Mouse (Mus musculus) splenic B cell, adult 2 months (primary cell): ENCODE results near the gene Prnd.

Experiments
- DNase-seq: peaks from one replicate; pipeline ENCODE4 v3.0.0-alpha.2; 2011; ENCODE audit warnings: low read depth, low spot score
- H3K27me3 ChIP-seq: 2 replicates; pipeline ENCODE4 v1.6.1; 2012; ENCODE audit warnings: mild to moderate bottlenecking, low read length, moderate library complexity, mixed read lengths; ENCODE audit not compliant: control insufficient read depth, poor library complexity, insufficient read depth, severe bottlenecking
- H3K36me3 ChIP-seq: 2 replicates; pipeline ENCODE4 v1.6.1; 2012; ENCODE audit warnings: mild to moderate bottlenecking, low read length, moderate library complexity, mixed read lengths; ENCODE audit not compliant: control insufficient read depth, poor library complexity, insufficient read depth, severe bottlenecking

Prnd gene

DNA sequence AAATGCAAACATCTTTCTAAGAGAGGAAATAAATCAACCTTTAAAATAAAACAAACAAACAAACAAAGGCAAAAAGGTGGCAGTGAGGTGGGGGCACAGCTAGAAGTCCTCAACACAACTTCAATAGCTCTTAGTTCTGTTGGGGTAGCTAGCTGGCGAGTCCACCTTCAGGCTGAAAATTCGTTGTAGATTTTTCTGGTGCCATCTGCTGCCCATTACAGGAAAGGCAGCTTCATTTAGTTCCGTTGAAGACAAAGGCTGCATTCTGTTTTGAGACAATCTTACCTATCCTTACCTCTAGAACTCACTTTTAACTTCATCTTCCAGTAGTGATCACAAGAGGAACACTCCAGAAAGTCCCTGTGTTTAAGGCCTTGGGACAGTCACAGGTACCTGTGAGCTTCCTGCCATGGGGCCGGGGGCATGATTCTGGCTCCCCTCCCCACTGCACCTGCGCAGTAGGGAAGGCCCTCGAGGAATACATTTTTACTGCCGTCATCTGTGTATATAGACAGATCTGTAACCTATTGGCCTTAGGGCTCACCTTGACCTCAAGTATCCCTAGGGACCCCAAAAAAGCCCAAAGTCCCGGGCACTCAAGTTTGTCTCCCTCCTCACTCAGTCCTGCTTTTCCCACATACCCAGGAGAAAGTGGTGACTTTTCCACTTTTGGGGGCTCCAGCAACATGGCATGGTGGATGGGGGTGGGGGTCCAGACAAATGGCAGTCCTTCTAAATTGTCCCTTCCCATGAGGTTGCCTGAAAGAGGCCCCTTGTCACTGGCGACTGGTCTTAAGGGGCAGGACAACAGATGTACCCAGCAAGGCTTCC lies 679 bp upstream of the Prnd start:
- Histone ChIP-seq H3K27me3 (no peaks in the 10 kb centered on the region), H3K36me3 (no peaks in the 10 kb centered on the region)
- peak; percentile 67 for DNase-seq

DNA sequence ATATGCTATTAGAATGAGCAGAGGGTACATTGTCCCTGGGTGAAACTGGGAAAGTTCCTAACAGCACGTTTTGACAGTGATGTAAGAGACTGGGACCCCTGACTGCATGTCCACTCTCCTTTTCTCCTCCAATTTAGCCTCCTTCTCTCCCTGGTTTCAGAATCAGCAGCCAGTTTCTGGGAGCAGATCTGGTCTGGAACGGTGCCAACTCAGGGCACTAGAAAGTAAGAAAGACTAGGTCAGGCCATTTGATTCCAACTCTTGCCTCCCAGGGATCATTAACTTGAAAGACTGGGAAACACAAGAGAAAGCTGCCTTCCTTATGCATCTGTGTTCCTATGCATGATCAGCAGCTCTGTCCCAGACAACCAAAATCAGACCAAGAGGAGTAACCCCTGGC lies 1.8 kb downstream of the Prnd start:
- no peaks in the 10 kb centered on the region for H3K27me3 ChIP-seq
- H3K36me3 ChIP-seq = no peaks in the 10 kb centered on the region
- DNase-seq = no peak

GRCm38 (mm10) chr2:131952961-131953538 lies 2.4 kb downstream of the Prnd start:
- no peaks in the 10 kb centered on the region for H3K36me3 ChIP-seq
- H3K27me3 ChIP-seq = no peaks in the 10 kb centered on the region
- peak; percentile 8 for DNase-seq

- no peaks in the 10 kb centered on the region for H3K36me3 ChIP-seq
- H3K27me3 ChIP-seq = no peaks in the 10 kb centered on the region
- no peak for DNase-seq
Observed at GRCm38 (mm10) chr2:131953711-131954110, 3.0 kb downstream of the Prnd start.

DNA sequence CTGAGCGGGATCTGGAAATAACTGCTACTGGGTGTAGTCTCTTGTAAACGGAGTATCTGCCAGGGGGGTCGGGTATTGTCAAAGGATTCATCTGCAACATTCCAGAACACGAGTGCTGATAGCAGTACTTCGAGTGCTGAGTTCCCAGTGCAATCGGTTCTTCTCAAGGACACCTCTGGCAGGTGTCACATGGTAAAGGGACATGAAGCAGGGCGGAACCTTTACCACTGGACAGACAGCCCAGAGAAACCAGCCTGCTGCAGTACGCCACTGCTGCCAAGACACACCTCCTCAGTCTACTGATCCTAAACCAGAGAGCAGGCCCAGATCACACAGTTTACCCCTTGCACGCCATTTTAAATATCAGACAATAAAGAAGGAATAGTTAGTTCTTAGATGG lies 4.2 kb downstream of the Prnd start:
- DNase-seq = no peak
- no peaks in the 10 kb centered on the region for H3K36me3 ChIP-seq
- H3K27me3 ChIP-seq = no peaks in the 10 kb centered on the region

- H3K27me3 ChIP-seq = no peaks in the 10 kb centered on the region
- DNase-seq = peak; percentile 41
- H3K36me3 ChIP-seq = no peaks in the 10 kb centered on the region
Observed at GRCm38 (mm10) chr2:131955264-131955663, 4.6 kb downstream of the Prnd start.

DNA sequence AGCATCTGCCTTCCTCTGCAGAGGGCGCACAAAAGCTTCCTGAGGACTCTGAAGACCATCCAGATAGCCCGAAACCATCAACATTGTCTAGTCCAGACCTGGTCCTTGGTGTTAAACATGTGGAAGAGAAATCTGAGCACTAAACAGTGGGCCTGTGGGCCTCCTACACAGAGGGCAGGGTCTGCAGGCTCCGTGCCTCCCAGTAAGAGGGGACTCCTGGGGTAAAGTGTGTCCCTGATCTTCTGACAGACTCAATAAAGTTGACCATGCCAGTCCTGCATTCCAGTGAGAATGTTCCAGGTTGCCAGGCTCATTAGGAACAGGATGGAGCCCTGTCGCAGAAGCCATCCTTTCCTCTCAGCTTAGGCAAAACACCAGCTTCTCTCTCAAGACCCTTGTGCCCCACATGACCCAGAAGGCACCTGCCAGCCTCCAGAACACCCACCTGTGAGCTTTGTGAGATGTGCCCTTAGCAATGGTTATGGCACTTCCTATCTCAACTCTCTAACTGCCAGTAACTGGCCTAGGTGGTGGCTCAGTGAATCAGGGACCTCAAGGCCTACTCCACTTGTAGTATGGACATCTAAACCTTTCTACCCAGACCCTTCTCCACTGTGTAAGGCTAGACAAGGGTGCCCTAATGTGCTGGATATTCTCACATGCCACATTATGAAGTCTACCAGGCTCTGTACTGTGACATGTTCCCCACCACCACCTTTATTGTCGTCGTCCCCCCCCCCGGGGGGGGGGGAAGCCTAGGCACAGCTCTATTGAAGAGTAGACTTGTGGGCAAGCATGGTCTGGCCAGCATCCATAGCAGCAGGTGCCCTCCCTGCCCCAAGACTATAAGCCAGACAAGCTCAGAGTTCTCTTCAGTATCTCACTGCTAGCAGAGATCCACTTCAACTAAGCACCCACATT lies 5.9 kb downstream of the Prnd start:
- no peak for DNase-seq
- Histone ChIP-seq H3K36me3 (no peaks in the 10 kb centered on the region), H3K27me3 (no peaks in the 10 kb centered on the region)

DNA sequence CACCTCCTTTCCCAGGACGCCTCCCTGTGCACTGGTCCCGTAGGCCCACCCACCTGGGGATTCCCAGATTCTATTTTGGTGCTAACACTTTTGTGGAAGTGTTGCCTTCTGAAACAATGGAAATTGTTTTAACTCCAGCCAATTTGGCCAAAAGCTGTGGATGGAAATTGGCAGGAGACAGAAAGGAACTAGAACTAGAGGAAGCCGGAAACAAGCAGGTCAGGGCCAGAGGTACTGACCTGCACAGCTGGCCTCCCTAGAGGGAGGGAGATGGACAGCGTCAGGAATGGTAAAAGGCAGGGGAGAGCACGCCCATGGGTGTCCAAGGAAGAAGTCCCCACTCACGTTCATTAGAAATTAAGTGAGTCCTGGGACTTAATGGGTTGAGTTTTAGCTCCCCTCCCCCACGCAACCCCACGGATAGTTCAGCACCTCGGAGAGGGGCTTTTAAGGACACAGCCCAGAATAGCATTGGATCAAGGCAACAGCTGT lies 7.1 kb downstream of the Prnd start:
- no peak for DNase-seq
- no peaks in the 10 kb centered on the region for H3K36me3 ChIP-seq
- H3K27me3 ChIP-seq = no peaks in the 10 kb centered on the region

DNA sequence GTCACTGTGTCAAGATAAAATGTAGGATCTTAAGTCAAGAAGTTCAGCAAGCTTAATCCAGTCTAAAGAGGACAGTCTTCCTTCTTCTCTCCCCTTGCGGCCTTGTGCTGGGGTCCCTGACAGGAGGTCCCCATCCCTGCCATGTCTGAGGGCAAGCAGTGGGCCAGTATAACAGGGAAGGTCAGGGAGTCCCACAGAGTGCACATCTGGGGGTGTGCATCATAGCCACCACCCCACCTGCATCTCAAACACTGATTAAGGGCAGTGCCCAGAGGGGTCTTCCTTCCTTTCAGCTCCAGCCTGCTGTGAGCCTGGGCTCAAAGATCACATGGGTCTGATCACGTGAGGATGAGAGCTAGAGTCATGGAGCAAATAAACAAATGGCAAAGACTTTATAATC lies 11.0 kb downstream of the Prnd start:
- Histone ChIP-seq H3K27me3 (no peaks in the 10 kb centered on the region), H3K36me3 (no peaks in the 10 kb centered on the region)
- no peak for DNase-seq

GRCm38 (mm10) chr2:131970597-131970996 lies 19.9 kb downstream of the Prnd start:
- no peaks in the 10 kb centered on the region for H3K36me3 ChIP-seq
- DNase-seq = no peak
- H3K27me3 ChIP-seq = no peaks in the 10 kb centered on the region

- no peaks in the 10 kb centered on the region for H3K27me3 ChIP-seq
- no peaks in the 10 kb centered on the region for H3K36me3 ChIP-seq
- DNase-seq = no peak
Observed at GRCm38 (mm10) chr2:131971098-131971497, 20.4 kb downstream of the Prnd start.

- H3K36me3 ChIP-seq = no peaks in the 10 kb centered on the region
- peak; percentile 54 for DNase-seq
Observed at GRCm38 (mm10) chr2:131976663-131977062, 26.0 kb downstream of the Prnd start.

DNA sequence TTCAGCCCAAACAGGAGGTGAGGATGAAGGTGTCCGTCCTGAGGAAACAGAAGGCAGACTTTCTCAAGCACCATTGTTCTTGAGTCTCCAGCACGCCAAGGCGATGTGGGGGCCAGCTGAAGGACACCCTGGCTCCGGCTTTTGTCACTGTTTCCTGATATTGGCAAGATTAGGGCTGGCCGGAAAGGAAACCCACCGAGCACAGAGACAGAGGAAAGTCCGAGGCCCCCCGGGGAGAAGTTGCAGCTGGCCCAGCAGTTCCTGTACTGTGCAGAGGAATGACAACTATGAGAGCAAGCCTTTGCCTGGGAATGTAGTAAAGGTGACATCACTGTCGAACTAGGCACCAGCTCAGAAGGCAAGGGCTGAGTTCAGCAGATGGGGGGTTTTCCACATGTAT lies 30.2 kb downstream of the Prnd start:
- no peaks in the 10 kb centered on the region for H3K36me3 ChIP-seq
- no peak for DNase-seq
- H3K27me3 ChIP-seq = no peaks in the 10 kb centered on the region

More at GRCm38 (mm10) chr2:131976663-131977062, 26.0 kb downstream of the Prnd start:
- H3K27me3 ChIP-seq = no peaks in the 10 kb centered on the region

- DNase-seq = peak; percentile 91
- H3K27me3 ChIP-seq = no peaks in the 10 kb centered on the region
- H3K36me3 ChIP-seq = no peaks in the 10 kb centered on the region
Observed at GRCm38 (mm10) chr2:131982546-131983196, 32.0 kb downstream of the Prnd start.
